Mouse (Mus musculus): ENCODE data around the gene Agtpbp1. TPM values are rescaled to one million over a fixed set of nuclear protein-coding genes. Genes with fewer than 3 reads are reported as not detected.
A peak's percentile ranks its signal among the peaks of the same experiment; 100 is the strongest.
"Not testable (repeated sequence)": the region's sequence is repeated elsewhere in the genome, so short reads cannot be mapped to it uniquely, and the experiment has no call there.

Agtpbp1 gene
- polyA plus RNA-seq, 1 experiment: 50.1 TPM

DNA sequence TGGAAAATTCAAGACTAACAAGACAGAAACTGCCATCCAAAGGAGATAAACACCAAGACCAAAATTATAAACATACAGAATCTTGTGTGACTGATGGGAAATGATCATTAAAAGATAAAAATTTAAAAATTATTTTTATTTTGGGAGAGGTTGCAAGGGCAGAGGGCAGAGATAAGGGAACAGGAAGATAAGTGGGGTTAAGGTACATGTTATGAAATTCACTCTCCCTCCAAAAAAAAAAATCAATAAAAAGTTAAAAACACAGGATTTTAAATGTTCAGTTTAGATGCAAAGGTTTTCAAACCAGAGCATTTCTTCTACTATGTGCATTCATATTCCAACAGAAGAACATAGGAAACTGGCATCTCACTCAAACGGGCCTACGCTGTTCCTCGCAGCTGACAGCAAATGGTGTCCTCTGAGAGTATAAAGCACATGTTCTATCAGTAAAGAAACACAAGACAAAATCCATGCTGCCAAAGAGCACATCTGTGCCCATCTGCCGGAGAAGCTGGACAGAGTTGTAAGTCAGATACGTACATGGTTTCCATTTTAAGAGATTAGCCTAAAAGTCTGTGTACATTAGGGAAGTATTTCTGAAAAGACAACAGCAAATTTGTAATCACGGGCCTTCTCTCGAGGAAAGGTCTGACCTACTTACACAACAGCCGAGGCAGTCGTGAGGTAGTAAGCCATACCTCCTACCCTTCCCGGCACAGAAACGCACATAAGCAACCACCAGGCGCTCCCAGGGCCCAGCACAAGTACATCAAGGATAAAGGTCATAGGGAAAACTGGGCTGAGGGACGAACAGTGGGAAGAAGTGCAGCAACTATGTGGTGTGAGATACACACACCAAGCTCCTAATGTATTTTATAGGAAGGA, 104.2 kb downstream of the Agtpbp1 start:
- TF ChIP-seq CTCF (IDR thresholded peaks at IDR 0.05; ENCODE audit: borderline replicate concordance, extremely low read depth, insufficient read depth, insufficient read length): no peak
- TF ChIP-seq POLR2A (IDR thresholded peaks at IDR 0.05; ENCODE audit: borderline replicate concordance, extremely low read depth, insufficient read depth, insufficient read length, poor library complexity, severe bottlenecking): no peak
- no peak for DNase-seq (ENCODE audit: low read depth)

GRCm38 (mm10) chr13:59477928-59478327, 107.1 kb downstream of the Agtpbp1 start:
- not testable (repeated sequence) for DNase-seq (ENCODE audit: low read depth)

DNA sequence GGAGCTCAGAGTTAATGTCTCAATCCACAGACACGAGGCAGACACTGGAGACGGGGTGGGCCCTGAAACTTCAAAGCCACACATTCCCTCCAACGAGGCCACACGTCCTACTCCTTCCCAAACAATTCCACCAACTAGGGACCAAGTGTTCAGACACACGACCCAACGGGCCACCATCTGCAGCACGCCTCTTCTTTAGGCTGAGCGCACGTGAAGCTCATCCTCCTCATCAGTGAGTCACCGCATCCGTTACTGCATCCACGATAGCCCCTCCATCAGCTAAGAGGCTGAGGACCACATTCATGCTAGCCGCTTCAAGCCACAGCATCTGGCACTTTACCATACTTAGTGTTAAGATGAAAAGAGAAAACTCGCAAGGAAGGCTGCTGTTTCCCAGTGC, 107.6 kb downstream of the Agtpbp1 start:
- TF ChIP-seq CTCF (IDR thresholded peaks at IDR 0.05; ENCODE audit: borderline replicate concordance, extremely low read depth, insufficient read depth, insufficient read length): no peak
- no peak for TF ChIP-seq POLR2A (IDR thresholded peaks at IDR 0.05; ENCODE audit: borderline replicate concordance, extremely low read depth, insufficient read depth, insufficient read length, poor library complexity, severe bottlenecking)
- no peak for DNase-seq (ENCODE audit: low read depth)

DNA sequence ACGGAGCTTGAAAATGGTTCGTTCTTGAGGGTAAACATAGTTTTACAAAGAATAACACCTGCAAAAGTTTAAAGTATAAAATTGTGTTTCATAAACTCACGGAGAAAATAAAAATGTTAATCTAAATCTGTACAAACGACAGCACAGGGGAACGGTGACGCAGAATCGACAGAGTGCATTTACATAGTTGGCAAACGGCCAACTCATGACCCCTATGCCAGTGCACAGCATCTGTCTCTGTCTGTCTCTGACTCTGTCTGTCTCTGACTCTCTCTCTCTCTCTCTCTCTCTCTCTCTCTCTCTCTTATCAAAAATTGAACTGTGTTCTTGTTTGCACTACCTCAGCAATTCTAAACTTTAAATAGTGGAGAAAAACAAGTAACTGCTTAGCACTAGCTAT, 110.1 kb downstream of the Agtpbp1 start:
- TF ChIP-seq POLR2A (IDR thresholded peaks at IDR 0.05; ENCODE audit: borderline replicate concordance, extremely low read depth, insufficient read depth, insufficient read length, poor library complexity, severe bottlenecking) (no peak), CTCF (IDR thresholded peaks at IDR 0.05; ENCODE audit: borderline replicate concordance, extremely low read depth, insufficient read depth, insufficient read length) (no peak)
- DNase-seq (ENCODE audit: low read depth): peak; percentile 64

GRCm38 (mm10) chr13:59473341-59473740, 111.7 kb downstream of the Agtpbp1 start:
- TF ChIP-seq CTCF (IDR thresholded peaks at IDR 0.05; ENCODE audit: borderline replicate concordance, extremely low read depth, insufficient read depth, insufficient read length) (no peak), POLR2A (IDR thresholded peaks at IDR 0.05; ENCODE audit: borderline replicate concordance, extremely low read depth, insufficient read depth, insufficient read length, poor library complexity, severe bottlenecking) (no peak)
- no peak for DNase-seq (ENCODE audit: low read depth)

- no peak for DNase-seq (ENCODE audit: low read depth)
- TF ChIP-seq CTCF (IDR thresholded peaks at IDR 0.05; ENCODE audit: borderline replicate concordance, extremely low read depth, insufficient read depth, insufficient read length) (no peak), POLR2A (IDR thresholded peaks at IDR 0.05; ENCODE audit: borderline replicate concordance, extremely low read depth, insufficient read depth, insufficient read length, poor library complexity, severe bottlenecking) (no peak)
These were observed 112.8 kb downstream of the Agtpbp1 start for GRCm38 (mm10) chr13:59472222-59472621.

GRCm38 (mm10) chr13:59469701-59470100, 115.3 kb downstream of the Agtpbp1 start:
- no peak for DNase-seq (ENCODE audit: low read depth)
- TF ChIP-seq POLR2A (IDR thresholded peaks at IDR 0.05; ENCODE audit: borderline replicate concordance, extremely low read depth, insufficient read depth, insufficient read length, poor library complexity, severe bottlenecking) (no peak), CTCF (IDR thresholded peaks at IDR 0.05; ENCODE audit: borderline replicate concordance, extremely low read depth, insufficient read depth, insufficient read length) (no peak)

- DNase-seq (ENCODE audit: low read depth): no peak
- no peak for TF ChIP-seq CTCF (IDR thresholded peaks at IDR 0.05; ENCODE audit: borderline replicate concordance, extremely low read depth, insufficient read depth, insufficient read length)
- no peak for TF ChIP-seq POLR2A (IDR thresholded peaks at IDR 0.05; ENCODE audit: borderline replicate concordance, extremely low read depth, insufficient read depth, insufficient read length, poor library complexity, severe bottlenecking)
These were observed 116.7 kb downstream of the Agtpbp1 start for GRCm38 (mm10) chr13:59468181-59468802.

- peak; percentile 87 for DNase-seq (ENCODE audit: low read depth)
- TF ChIP-seq POLR2A (IDR thresholded peaks at IDR 0.05; ENCODE audit: borderline replicate concordance, extremely low read depth, insufficient read depth, insufficient read length, poor library complexity, severe bottlenecking): no peak
- TF ChIP-seq CTCF (IDR thresholded peaks at IDR 0.05; ENCODE audit: borderline replicate concordance, extremely low read depth, insufficient read depth, insufficient read length): no peak
These were observed 117.4 kb downstream of the Agtpbp1 start for GRCm38 (mm10) chr13:59467591-59467990.

- TF ChIP-seq CTCF (IDR thresholded peaks at IDR 0.05; ENCODE audit: borderline replicate concordance, extremely low read depth, insufficient read depth, insufficient read length) (no peak), POLR2A (IDR thresholded peaks at IDR 0.05; ENCODE audit: borderline replicate concordance, extremely low read depth, insufficient read depth, insufficient read length, poor library complexity, severe bottlenecking) (no peak)
- no peak for DNase-seq (ENCODE audit: low read depth)
These were observed 124.1 kb downstream of the Agtpbp1 start for GRCm38 (mm10) chr13:59460958-59461357.

GRCm38 (mm10) chr13:59456203-59456602, 128.8 kb downstream of the Agtpbp1 start:
- no peak for TF ChIP-seq CTCF (IDR thresholded peaks at IDR 0.05; ENCODE audit: borderline replicate concordance, extremely low read depth, insufficient read depth, insufficient read length)
- no peak for TF ChIP-seq POLR2A (IDR thresholded peaks at IDR 0.05; ENCODE audit: borderline replicate concordance, extremely low read depth, insufficient read depth, insufficient read length, poor library complexity, severe bottlenecking)
- DNase-seq (ENCODE audit: low read depth): no peak

Data from brain, embryonic 14.5 days (tissue).